Mouse (Mus musculus) heart, embryonic 16.5 days (tissue): ENCODE results near the gene AL607142.1. TPM values are rescaled to one million over a fixed set of nuclear protein-coding genes. Genes with fewer than 3 reads are reported as not detected.

ENCODE experiments used
- ATAC-seq: fragments of 200-750 bp; cut with Nextera tagmentation; replicated peaks from 2 replicates; pipeline ENCODE4 v1.8.0; 2017; ENCODE audit warnings: moderate number of reproducible peaks; ENCODE audit not compliant: insufficient read depth, low FRiP score; ENCODE audit errors: extremely low read depth
- H3K27ac ChIP-seq: fragments of 300-500 bp; sonication (generic); 2 replicates; pipeline ENCODE4 v1.5.1; 2014; ENCODE audit warnings: mild to moderate bottlenecking, low read length, control low read depth, moderate library complexity
- H3K27me3 ChIP-seq: fragments of 300-500 bp; sonication (generic); 2 replicates; pipeline ENCODE4 v1.6.1; 2014; ENCODE audit warnings: low read length, mixed read lengths; ENCODE audit not compliant: control insufficient read depth, insufficient read depth
- H3K36me3 ChIP-seq: fragments of 300-500 bp; sonication (generic); 2 replicates; pipeline ENCODE4 v1.6.1; 2014; ENCODE audit not compliant: control insufficient read depth, insufficient read depth
- H3K4me1 ChIP-seq: fragments of 300-500 bp; sonication (generic); 2 replicates; pipeline ENCODE4 v1.6.1; 2014; ENCODE audit warnings: low read length, mixed read lengths; ENCODE audit not compliant: control insufficient read depth, insufficient read depth
- H3K4me2 ChIP-seq: fragments of 300-500 bp; sonication (generic); 2 replicates; pipeline ENCODE4 v1.6.1; 2014; ENCODE audit warnings: low read depth, mild to moderate bottlenecking, control low read depth, low read length
- H3K4me3 ChIP-seq: fragments of 300-500 bp; sonication (generic); 2 replicates; pipeline ENCODE4 v1.5.1; 2014; ENCODE audit warnings: mild to moderate bottlenecking, control low read depth, low read length
- H3K9ac ChIP-seq: fragments of 300-500 bp; sonication (generic); 2 replicates; pipeline ENCODE4 v1.6.1; 2014; ENCODE audit warnings: low read length, control low read depth
- H3K9me3 ChIP-seq: fragments of 300-500 bp; sonication (generic); replicated peaks from 2 replicates; pipeline ENCODE4 v1.6.1; 2016; ENCODE audit warnings: low read length; ENCODE audit not compliant: control insufficient read depth
- WGBS: fragments of 180-500 bp; shearing (Covaris S2); extraction: QIAGEN DNeasy Blood & Tissue Kit; methylation state at CpG from one replicate; pipeline ENCODE4 v1.1.7; 2014; 5-methylcytosine and 5-hydroxymethylcytosine counted together
- polyA plus RNA-seq: library from polyadenylated mRNA; unstranded; fragments of >200 nt; fragmentation: Nextera tagmentation; extraction: Ambion mirVana; gene quantifications from 2 replicates; pipeline ENCODE4 v1.2.1, GENCODE M21; 2015

AL607142.1 gene
- polyA plus RNA-seq, 1 experiment from 2014 or later = not detected

DNA sequence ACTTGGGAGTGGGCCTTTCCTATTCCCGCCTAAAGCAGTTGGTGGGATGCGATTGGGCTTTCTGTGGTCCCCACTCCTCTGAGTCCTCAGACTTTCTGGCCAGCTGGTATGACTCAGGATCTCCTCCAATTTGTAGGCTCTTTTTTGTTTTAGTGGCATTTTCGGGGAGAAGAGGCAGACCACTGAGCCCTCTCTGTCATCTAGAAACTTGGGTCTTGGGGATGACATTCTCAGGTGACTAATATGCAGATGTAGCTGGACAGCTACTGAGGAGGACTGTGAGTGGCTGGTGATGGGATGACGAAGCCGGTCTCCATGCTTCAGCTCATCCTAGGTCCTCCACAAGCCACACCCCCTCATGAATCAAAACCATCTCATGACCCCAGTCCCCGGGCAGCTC, 2.6 kb upstream of the AL607142.1 start:
- no peak for ATAC-seq

DNA sequence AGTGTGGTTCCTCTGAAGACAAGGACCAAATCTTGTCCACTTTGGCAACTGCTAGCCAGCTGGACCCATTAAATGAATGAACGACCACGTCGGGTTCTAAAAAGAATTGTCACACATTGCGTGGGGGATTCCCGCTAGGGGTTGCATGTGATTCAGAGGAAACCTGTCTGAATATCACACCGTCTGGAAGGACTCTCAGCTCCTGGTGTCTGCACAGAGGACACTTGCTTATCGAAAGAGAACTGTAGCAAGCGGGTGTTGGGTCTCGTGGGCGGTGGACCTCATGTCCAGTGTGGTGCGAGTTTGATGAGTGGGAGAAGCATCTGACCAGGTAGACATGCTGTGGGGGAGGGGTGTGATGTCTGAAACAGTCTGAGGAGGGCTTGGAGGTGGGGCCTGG, 2.0 kb upstream of the AL607142.1 start:
- Histone ChIP-seq H3K27me3 (no peaks in the 10 kb centered on the region), H3K9ac (no peak overlapping the region), H3K4me1 (peaks cover 4% of the 10 kb centered on the region; the same call in 1 of the 2 replicates), H3K36me3 (no peaks in the 10 kb centered on the region), H3K4me3 (no peak overlapping the region), H3K27ac (no peak overlapping the region), H3K4me2 (no peak overlapping the region), H3K9me3 (no peaks in the 10 kb centered on the region)
- 84% methylated on average over 11 of the region's 11 CpGs for WGBS
- no peak for ATAC-seq

More for the DNA sequence above, 2.6 kb upstream of the AL607142.1 start:
- Histone ChIP-seq H3K9me3 (no peaks in the 10 kb centered on the region), H3K27me3 (no peaks in the 10 kb centered on the region), H3K4me3 (no peak overlapping the region), H3K4me1 (peaks cover 4% of the 10 kb centered on the region; the same call in 1 of the 2 replicates), H3K9ac (no peak overlapping the region), H3K4me2 (no peak overlapping the region), H3K27ac (no peak overlapping the region), H3K36me3 (no peaks in the 10 kb centered on the region)
- WGBS = 72% methylated on average over 6 of the region's 6 CpGs

DNA sequence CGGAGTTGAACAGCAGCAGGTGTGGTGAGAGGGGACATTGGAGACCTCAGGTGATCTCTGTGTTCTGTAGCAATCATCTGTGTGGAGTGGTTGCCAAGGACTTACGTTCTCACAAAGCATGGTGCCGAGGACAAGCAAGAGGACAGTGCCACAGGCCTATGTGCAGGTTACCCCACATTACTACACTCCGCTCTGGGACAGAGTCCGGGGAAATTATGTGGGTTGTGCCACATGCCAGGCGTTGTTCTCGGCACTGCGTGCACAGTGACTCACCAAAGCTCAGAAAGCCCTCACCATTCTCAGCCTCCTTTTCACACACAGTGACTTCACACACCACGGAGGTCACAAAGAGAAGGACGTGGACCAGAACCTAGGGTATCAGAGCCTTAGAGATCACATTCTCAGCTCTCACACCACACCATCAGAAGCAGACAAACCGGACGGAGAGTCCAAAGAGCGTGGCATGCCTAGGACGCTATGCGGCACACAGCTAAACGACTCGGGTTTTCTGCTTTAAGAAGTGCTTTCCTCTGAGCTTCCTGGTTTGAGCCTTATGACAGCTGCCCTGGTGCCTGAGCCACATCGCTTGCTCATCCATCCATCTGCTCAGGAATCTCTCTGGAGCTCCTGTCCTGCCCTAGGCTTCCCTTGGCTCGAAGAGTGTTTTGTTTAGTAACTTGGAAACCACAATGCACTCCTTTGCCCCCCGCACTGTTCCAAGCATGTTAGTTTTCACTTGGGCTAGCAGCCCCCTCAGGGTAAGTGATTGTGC, 1.3 kb upstream of the AL607142.1 start:
- no peaks in the 10 kb centered on the region for H3K36me3 ChIP-seq
- no peaks in the 10 kb centered on the region for H3K27me3 ChIP-seq
- H3K4me2 ChIP-seq = no peak overlapping the region
- ATAC-seq = no peak
- peaks cover 5% of the 10 kb centered on the region for H3K4me1 ChIP-seq
- no peaks in the 10 kb centered on the region for H3K9me3 ChIP-seq
- WGBS = 88% methylated on average over 20 of the region's 20 CpGs
- no peak overlapping the region for H3K9ac ChIP-seq
- no peak overlapping the region for H3K27ac ChIP-seq
- H3K4me3 ChIP-seq = no peak overlapping the region

DNA sequence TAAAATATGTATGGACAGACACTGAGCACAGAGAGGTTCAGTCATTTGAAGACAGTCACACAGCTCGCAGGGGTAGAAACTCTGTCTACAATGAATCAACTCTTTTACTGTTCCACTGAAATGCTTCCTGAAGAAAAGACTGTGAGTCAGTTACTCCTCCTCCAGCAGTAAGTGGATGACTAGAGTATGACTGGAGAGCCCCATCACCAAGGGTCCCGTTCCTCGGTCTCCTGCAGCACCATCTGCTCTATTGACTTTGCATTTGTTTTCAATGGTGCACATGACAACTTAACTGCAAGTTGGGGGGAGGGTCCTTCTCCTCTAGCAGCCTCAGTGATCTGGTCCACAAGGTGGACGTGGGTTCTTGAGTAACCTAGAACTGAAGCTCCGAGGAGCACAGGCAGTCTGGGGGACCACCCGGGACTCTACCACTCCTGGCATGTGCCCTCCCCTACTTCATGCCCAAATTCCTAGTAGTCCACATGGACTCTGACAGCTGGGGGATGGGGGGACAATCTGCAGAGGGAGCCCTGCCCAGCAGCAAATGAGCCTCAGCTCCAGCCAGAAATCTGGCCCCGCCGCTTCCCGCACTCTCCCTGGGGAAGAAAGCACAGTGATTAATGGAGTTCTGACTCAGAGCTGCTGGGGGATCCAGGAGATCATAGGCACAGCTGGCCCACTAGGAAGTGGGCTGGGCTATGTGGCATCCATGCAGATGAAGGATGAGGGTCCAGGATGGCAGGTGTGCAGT, 2.2 kb downstream of the AL607142.1 start:
- no peak overlapping the region for H3K27ac ChIP-seq
- no peak for ATAC-seq
- H3K9ac ChIP-seq = no peak overlapping the region
- H3K27me3 ChIP-seq = no peaks in the 10 kb centered on the region
- H3K4me2 ChIP-seq = no peak overlapping the region
- no peaks in the 10 kb centered on the region for H3K36me3 ChIP-seq
- H3K9me3 ChIP-seq = no peaks in the 10 kb centered on the region
- no peak overlapping the region for H3K4me3 ChIP-seq
- WGBS = 78% methylated on average over 9 of the region's 9 CpGs
- H3K4me1 ChIP-seq = peaks cover 30% of the 10 kb centered on the region

DNA sequence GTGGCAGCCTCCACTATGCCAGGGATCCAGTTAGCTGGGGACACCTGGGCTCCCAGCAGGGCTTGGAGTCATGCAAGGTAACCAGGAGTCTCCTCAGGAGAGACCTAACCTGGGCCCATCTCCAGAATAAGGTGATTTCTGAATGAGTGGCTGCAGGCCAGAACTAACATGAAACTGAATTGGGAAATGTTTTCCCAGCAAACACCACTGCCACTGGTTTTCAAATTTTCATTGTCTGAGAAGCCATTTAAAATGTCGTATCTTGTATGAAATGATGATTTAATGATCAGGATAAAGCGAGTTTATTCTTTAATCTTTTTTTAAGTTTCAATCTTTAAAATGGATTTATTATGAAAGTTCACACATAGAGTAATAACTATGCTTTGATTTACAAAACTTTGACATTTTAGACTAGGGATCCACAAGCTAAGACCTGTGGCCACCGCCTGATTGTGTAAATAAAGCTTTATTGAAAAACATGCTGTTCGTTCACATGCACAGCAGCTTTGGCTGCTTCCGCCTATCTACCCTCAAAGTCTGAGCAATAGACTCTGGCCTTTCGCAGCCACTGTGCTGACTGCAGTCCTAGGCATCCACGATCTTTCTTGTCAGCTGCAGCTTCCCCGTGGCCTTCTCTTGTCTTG, 2.9 kb downstream of the AL607142.1 start:
- Histone ChIP-seq H3K27ac (no peak overlapping the region), H3K4me3 (no peak overlapping the region), H3K4me2 (no peak overlapping the region), H3K9me3 (no peaks in the 10 kb centered on the region), H3K27me3 (no peaks in the 10 kb centered on the region), H3K4me1 (peaks cover 33% of the 10 kb centered on the region), H3K9ac (no peak overlapping the region), H3K36me3 (no peaks in the 10 kb centered on the region)
- no peak for ATAC-seq
- WGBS = 91% methylated on average over 8 of the region's 8 CpGs

DNA sequence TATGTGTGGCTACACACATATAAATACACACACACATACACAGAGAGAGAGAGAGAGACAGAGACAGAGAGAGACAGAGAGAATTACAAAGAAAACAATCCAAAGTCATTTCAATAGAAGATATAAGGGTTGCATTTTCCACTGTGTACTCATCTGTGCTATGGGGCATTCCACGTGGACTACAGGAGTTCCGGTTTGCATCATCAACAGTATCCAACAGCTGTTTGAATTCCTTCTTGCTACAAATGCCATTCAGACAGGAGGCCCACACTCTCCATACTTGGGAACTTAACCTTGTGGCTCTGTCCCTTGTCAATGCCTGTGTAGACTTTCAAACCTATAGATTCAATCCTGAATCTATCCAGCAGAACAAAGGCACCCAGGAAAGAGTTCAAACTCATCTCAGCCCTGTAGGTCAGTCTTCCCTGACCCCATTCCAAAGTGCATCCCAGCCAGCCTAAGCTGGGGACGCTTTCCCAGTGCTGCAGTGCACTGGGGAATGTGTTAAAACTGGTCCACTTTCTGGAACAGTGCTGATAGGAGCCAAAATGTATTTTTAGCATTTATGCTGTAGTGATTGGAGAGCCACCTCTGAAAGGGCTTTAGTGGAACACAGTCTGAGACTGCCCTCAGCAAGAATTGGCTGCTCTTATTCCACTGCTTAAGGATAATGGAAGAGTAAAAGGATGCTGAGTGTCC, 4.2 kb downstream of the AL607142.1 start:
- H3K4me1 ChIP-seq = peaks cover 33% of the 10 kb centered on the region
- WGBS = 35% methylated on average over 3 of the region's 3 CpGs
- no peaks in the 10 kb centered on the region for H3K36me3 ChIP-seq
- ATAC-seq = peak; percentile 63
- no peak overlapping the region for H3K4me3 ChIP-seq
- H3K27ac ChIP-seq = peak overlapping the region; percentile 82
- H3K27me3 ChIP-seq = no peaks in the 10 kb centered on the region
- H3K9me3 ChIP-seq = no peaks in the 10 kb centered on the region
- H3K4me2 ChIP-seq = peak overlapping the region; percentile 5; the same call in 1 of the 2 replicates
- H3K9ac ChIP-seq = peak overlapping the region; percentile 55; the same call in 1 of the 2 replicates

DNA sequence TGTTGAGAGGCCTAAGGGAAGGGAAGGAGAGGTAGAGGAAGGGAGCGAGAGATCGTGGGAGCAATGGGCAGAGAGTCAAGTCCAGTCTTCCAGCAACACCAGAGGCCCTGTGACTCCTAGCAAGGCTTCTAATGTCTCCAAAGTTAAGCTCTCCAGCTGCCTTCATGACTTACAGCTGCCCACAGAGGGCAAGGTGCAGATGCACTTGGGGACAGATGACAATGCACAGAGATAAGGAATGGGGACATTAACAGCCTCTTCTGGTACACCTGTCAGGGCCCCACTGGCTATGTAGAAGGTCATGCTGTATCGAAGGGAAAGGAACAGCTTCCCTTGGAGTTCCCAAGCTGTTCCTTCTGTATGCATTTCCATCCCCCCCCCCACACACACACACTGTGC, 4.8 kb downstream of the AL607142.1 start:
- Histone ChIP-seq H3K4me3 (no peak overlapping the region), H3K9ac (peak overlapping the region; percentile 55), H3K27me3 (no peaks in the 10 kb centered on the region), H3K36me3 (no peaks in the 10 kb centered on the region), H3K9me3 (no peaks in the 10 kb centered on the region), H3K4me2 (peak overlapping the region; percentile 5; the same call in 1 of the 2 replicates), H3K27ac (peak overlapping the region; percentile 82), H3K4me1 (peaks cover 33% of the 10 kb centered on the region)
- WGBS = 55% methylated on average over 3 of the region's 3 CpGs
- ATAC-seq = no peak

DNA sequence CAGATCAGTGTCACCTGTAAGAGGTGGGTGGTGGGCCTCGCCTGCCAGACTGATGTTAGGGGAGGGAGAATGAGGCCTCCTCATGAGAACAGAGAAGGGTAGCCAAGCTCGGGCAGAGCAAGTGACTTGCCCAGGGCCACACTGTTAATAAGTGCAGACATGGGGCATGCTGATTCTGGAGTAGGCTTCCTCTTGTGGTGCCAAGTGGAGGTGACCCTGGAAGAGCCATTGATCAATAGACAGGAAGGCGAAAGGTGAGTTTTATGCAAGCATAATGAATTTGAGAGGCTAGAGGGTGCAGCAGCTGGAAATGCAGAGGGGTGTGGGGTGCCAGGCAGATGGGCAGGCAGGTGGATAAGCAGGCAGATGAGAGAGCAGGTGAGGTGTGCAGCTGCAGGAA, 6.6 kb downstream of the AL607142.1 start:
- Histone ChIP-seq H3K4me1 (peaks cover 33% of the 10 kb centered on the region), H3K9me3 (no peaks in the 10 kb centered on the region), H3K4me2 (no peak overlapping the region), H3K4me3 (no peak overlapping the region), H3K27me3 (no peaks in the 10 kb centered on the region), H3K27ac (no peak overlapping the region), H3K9ac (no peak overlapping the region), H3K36me3 (no peaks in the 10 kb centered on the region)
- 85% methylated on average over 3 of the region's 3 CpGs for WGBS
- no peak for ATAC-seq
